11 mouse cellular contexts compared by ENCODE assay signal in genomic region chr16:94250640-94251349, GRCm38 (mm10).
DNase-seq lines count a peak whose midpoint lies in the region; ATAC-seq lines count a peak whose summit lies in the region.
"Had no signal": no experiment of that assay in that cellular context is flagged by ENCODE, and none has a peak within 500 bp of the region (broad histone marks: within the 10 kb centered on the region; RNA-seq: fewer than 3 reads in every experiment).

No protein-coding gene starts in this region.

- no peak overlapping the region for H3K4me3 ChIP-seq in kidney, embryonic 15.5 days (replicated peaks)

- H3K27me3 ChIP-seq in kidney, embryonic 15.5 days, result no peaks in the 10 kb centered on the region

- H3K9me3 ChIP-seq in kidney, embryonic 15.5 days (replicated peaks), result no peaks in the 10 kb centered on the region
- H3K9me3 ChIP-seq: G1E had no signal

- no peak overlapping the region for H3K9ac ChIP-seq in kidney, embryonic 15.5 days
- H3K9ac ChIP-seq: hindbrain, embryonic 14.5 days had no signal

- H3K4me2 ChIP-seq in kidney, embryonic 15.5 days, result peak overlapping the region; percentile 45
- H3K4me2 ChIP-seq: hindbrain, embryonic 14.5 days had no signal

- no peak for ATAC-seq in kidney, embryonic 15.5 days (replicated peaks; ENCODE audit: low FRiP score)

- no peak overlapping the region; the same call in 1 of the 2 replicates for H3K27ac ChIP-seq in kidney, embryonic 15.5 days
- H3K27ac ChIP-seq: hindbrain, embryonic 14.5 days had no signal

- WGBS in kidney, embryonic 15.5 days, result 68% methylated on average over 15 of the region's 15 CpGs

- H3K4me1 ChIP-seq in kidney, embryonic 15.5 days, result peaks cover 28% of the 10 kb centered on the region

- H3K36me3 ChIP-seq in kidney, embryonic 15.5 days, result no peaks in the 10 kb centered on the region

- no peak for DNase-seq in kidney, postnatal 25 days
- peak; percentile 77 to 79 for DNase-seq in right cerebral cortex, adult 2 months (ENCODE audit: low spot score in 2 of 2)
- no peak for DNase-seq in right cerebral cortex, postnatal 4 days
- peak; percentile 52 to 55 for DNase-seq in layer of hippocampus, postnatal 36 days
- DNase-seq in adrenal gland, adult 2 months, result no peak
- DNase-seq in ovary, postnatal 10 days (ENCODE audit: low spot score), result no peak
- DNase-seq: adrenal gland, postnatal 10 days; thymus, postnatal 36 days had no signal

Comparison
In these comparisons a context has a peak if more than half of its experiments do, and no peak if none do; other contexts are left out.
1. DNase-seq: peak in right cerebral cortex, adult 2 months (2 of 2) and layer of hippocampus, postnatal 36 days (2 of 2); none in kidney, postnatal 25 days (0 of 2), right cerebral cortex, postnatal 4 days (single experiment), adrenal gland, adult 2 months (single experiment) and ovary, postnatal 10 days (single experiment).